Mouse (Mus musculus) midbrain, embryonic 12.5 days (tissue): ENCODE measurements at regions not wholly inside any gene's neighbourhood (a gene's known extent, or its start where the extent isn't known, plus 50 kb on each side); places are given as distances from the start of the nearest gene placed in this dataset.

Source experiments
- ATAC-seq: fragments of 200-750 bp; cut with Nextera tagmentation; 2 replicates; pipeline ENCODE4 v1.8.0; 2017; ENCODE audit warnings: low read depth, moderate TSS enrichment, moderate library complexity; ENCODE audit not compliant: low FRiP score
- H3K27ac ChIP-seq: fragments of 300-500 bp; sonication (generic); replicated peaks from 2 replicates; pipeline ENCODE4 v1.5.1; 2016; ENCODE audit warnings: mild to moderate bottlenecking
- H3K27me3 ChIP-seq: fragments of 300-500 bp; sonication (generic); 2 replicates; pipeline ENCODE4 v1.6.1; 2016; ENCODE audit warnings: mild to moderate bottlenecking
- H3K36me3 ChIP-seq: fragments of 300-500 bp; sonication (generic); 2 replicates; pipeline ENCODE4 v1.6.1; 2016
- H3K4me1 ChIP-seq: fragments of 300-500 bp; sonication (generic); 2 replicates; pipeline ENCODE4 v1.6.1; 2016
- H3K4me2 ChIP-seq: fragments of 300-500 bp; sonication (generic); replicated peaks from 2 replicates; pipeline ENCODE4 v1.6.1; 2016; ENCODE audit warnings: mild to moderate bottlenecking, moderate library complexity
- H3K4me3 ChIP-seq: fragments of 300-500 bp; sonication (generic); 2 replicates; pipeline ENCODE4 v1.5.1; 2016; ENCODE audit warnings: mild to moderate bottlenecking
- H3K9ac ChIP-seq: fragments of 300-500 bp; sonication (generic); replicated peaks from 2 replicates; pipeline ENCODE4 v1.6.1; 2016; ENCODE audit warnings: mild to moderate bottlenecking, moderate library complexity
- H3K9me3 ChIP-seq: fragments of 300-500 bp; sonication (generic); 2 replicates; pipeline ENCODE4 v1.6.1; 2016; ENCODE audit warnings: mild to moderate bottlenecking
- WGBS: fragments of 180-500 bp; shearing (Covaris S2); methylation state at CpG from one replicate; pipeline ENCODE4 v1.1.7; 2016; 5-methylcytosine and 5-hydroxymethylcytosine counted together

DNA sequence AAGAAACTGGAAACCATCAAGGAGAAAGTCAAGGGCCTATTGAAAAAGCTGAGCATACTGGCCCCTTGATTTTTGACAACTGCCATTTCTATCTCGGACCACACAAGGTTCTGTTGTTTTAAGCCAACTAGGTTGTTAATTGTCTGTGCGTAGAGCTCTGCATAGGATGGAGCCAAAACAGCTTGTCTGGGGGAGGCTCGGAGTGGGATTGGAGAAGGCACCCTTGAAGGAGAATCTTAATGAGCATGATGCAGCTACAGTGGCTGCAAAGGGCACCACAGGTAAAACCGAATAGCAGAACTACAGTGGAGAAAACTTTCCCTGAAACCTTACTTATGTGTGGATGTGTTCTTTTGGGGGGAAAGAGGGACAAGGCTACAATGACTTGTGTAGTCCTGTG lies 256.4 kb upstream of the Prickle1 start:
- no peak overlapping the region for H3K4me2 ChIP-seq
- no peak overlapping the region for H3K27ac ChIP-seq
- H3K27me3 ChIP-seq: no peaks in the 10 kb centered on the region
- H3K4me1 ChIP-seq: no peaks in the 10 kb centered on the region
- WGBS: 91% methylated on average over 4 of the region's 4 CpGs
- H3K4me3 ChIP-seq: no peak overlapping the region
- no peak for ATAC-seq
- no peaks in the 10 kb centered on the region for H3K36me3 ChIP-seq
- no peaks in the 10 kb centered on the region for H3K9me3 ChIP-seq
- H3K9ac ChIP-seq: no peak overlapping the region

DNA sequence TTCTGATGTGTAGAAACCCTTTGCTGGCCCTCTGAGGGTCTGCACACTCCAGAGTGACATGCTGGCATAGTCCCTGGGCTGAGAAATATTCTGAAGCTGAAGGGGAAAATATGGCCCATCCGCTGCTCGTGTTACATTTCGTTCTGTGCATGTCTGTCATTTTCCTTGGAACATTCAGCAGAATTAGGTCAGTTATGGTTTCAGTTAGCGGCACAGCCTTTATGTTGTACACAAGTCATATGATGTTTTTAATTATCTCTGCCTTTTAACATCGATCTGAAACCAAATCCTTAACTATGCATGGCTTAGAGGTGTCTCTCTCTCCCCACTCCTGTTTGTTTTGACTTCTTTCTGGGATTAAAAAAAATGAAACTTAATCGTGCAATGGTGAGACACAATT lies 254.7 kb upstream of the Prickle1 start:
- H3K4me2 ChIP-seq: no peak overlapping the region
- H3K9me3 ChIP-seq: no peaks in the 10 kb centered on the region
- no peaks in the 10 kb centered on the region for H3K27me3 ChIP-seq
- no peaks in the 10 kb centered on the region for H3K4me1 ChIP-seq
- no peak overlapping the region for H3K4me3 ChIP-seq
- no peaks in the 10 kb centered on the region for H3K36me3 ChIP-seq
- no peak overlapping the region for H3K27ac ChIP-seq
- no peak for ATAC-seq
- no peak overlapping the region for H3K9ac ChIP-seq
- WGBS: 85% methylated on average over 6 of the region's 6 CpGs

DNA sequence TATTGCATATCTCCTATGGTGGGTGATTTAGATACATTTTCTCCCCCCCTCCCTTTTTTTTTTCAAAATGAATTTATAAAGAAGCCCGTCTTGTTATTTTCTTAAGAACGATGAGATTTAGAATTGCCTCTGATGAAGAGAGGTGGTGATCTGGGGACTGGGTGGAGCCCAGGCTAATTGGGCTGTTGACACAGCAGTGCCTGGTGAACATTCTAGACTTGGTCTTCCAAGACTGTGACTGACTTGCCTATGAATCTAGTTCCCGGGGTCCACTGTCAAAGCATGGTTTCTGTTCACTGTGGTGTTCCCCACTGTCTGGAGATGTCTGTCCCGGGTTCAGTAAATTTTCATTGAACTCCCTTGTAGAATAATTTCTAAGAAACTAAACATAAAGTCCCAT lies 253.1 kb upstream of the Prickle1 start:
- H3K9ac ChIP-seq: no peak overlapping the region
- no peak overlapping the region for H3K4me2 ChIP-seq
- H3K27ac ChIP-seq: 0 out of 2 replicates have a peak overlapping the region, but pooled peaks have one; percentile 4
- no peaks in the 10 kb centered on the region for H3K36me3 ChIP-seq
- no peaks in the 10 kb centered on the region for H3K27me3 ChIP-seq
- WGBS: 93% methylated on average over 4 of the region's 4 CpGs
- H3K4me3 ChIP-seq: no peak overlapping the region
- no peaks in the 10 kb centered on the region for H3K4me1 ChIP-seq
- no peaks in the 10 kb centered on the region for H3K9me3 ChIP-seq
- no peak for ATAC-seq

DNA sequence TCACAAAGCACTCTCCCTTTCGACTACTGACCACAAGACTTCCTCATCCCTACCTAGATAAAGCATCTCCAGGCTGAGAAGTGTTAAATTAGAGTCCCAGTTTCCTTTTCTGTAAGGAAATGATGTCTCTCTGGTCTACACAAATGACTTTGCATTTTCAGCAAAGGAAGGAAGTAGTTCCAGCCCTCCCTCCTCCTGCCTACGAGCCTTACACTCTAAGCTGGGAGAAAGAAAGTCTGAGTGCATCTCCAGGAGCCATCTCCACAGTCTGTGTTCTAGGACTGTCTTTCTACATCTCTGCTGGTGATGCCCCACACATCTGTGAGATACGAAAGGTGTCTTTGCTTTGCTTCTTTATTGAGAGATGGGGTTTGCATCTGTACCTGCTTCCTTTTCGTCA lies 251.1 kb upstream of the Prickle1 start:
- no peaks in the 10 kb centered on the region for H3K9me3 ChIP-seq
- H3K4me3 ChIP-seq: no peak overlapping the region
- H3K9ac ChIP-seq: no peak overlapping the region
- no peaks in the 10 kb centered on the region for H3K4me1 ChIP-seq
- 85% methylated on average over 4 of the region's 4 CpGs for WGBS
- H3K27ac ChIP-seq: no peak overlapping the region
- no peaks in the 10 kb centered on the region for H3K27me3 ChIP-seq
- H3K4me2 ChIP-seq: no peak overlapping the region
- no peak for ATAC-seq
- no peaks in the 10 kb centered on the region for H3K36me3 ChIP-seq

DNA sequence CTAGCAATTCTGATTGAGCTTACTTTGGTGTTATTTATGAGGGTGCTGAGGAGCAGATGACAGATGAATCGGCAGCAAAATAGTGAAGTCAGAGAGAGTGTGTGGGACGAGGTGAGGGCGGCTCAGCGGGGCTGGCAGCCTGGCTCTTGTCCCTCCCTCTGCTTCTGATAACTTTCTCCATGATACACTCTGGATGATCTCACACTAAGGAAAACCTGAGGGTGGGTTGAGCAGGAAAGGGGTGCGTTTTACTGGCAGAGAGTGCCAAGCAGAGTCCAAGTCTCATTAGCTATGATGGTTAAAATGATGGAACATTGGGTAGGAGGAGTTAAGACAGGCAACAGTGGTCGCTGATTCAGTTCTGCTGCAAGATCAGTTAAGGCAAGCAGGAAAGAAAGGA lies 250.1 kb upstream of the Prickle1 start:
- no peak overlapping the region for H3K27ac ChIP-seq
- H3K27me3 ChIP-seq: no peaks in the 10 kb centered on the region
- H3K9ac ChIP-seq: no peak overlapping the region
- H3K4me2 ChIP-seq: no peak overlapping the region
- no peak overlapping the region for H3K4me3 ChIP-seq
- no peak for ATAC-seq
- H3K36me3 ChIP-seq: no peaks in the 10 kb centered on the region
- no peaks in the 10 kb centered on the region for H3K4me1 ChIP-seq
- no peaks in the 10 kb centered on the region for H3K9me3 ChIP-seq
- WGBS: 93% methylated on average over 6 of the region's 6 CpGs

DNA sequence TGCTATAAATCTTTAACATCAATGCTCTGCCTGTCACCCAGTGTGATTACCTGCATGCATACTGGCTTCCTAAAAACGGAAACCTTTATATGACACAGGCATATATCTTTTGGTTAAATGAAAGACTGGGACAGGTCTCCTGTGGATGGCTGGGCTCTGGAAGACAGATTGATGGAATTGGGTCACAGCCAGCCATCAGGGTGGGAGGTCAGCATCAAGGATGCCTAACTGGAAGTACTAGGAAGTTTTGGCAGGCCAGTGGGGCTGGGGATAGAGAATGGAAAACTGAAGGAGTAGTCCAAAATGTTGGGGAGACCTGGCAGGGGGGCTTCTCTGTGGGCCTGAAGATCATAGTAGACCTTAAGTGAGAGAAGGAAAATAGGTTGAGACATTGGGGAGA lies 237.3 kb upstream of the Prickle1 start:
- no peak for ATAC-seq
- WGBS: 90% methylated on average over 1 of the region's 1 CpGs
- no peak overlapping the region for H3K27ac ChIP-seq
- no peaks in the 10 kb centered on the region for H3K4me1 ChIP-seq
- H3K36me3 ChIP-seq: no peaks in the 10 kb centered on the region
- no peak overlapping the region for H3K4me3 ChIP-seq
- no peak overlapping the region for H3K9ac ChIP-seq
- H3K27me3 ChIP-seq: no peaks in the 10 kb centered on the region
- H3K9me3 ChIP-seq: no peaks in the 10 kb centered on the region
- no peak overlapping the region for H3K4me2 ChIP-seq

DNA sequence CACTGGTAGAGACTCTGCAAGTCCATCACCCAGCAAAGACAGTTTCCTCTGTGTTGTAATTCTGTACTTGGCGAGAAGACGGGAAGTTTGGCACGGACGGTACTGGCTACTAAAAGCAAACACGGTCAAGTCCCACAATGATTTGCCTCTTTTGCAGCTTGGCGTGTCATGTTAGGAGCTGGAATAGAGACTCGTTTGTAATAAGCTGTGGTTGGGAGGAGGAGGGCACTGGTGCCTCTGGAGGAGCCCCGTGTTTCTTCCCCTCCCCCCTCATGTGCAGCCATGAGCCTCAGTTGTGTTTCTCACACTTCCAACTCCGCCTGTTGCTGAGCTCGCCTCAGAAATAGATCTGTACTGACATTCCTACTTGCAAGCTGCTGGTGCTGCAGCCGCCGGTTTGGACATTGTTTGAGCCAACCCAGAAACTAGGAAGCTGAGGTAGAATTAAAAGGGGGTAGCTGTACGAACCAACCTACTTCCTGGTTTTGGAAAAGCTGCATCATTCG lies 236.8 kb upstream of the Prickle1 start:
- no peaks in the 10 kb centered on the region for H3K36me3 ChIP-seq
- no peaks in the 10 kb centered on the region for H3K27me3 ChIP-seq
- no peak overlapping the region for H3K27ac ChIP-seq
- no peaks in the 10 kb centered on the region for H3K9me3 ChIP-seq
- no peak overlapping the region for H3K9ac ChIP-seq
- WGBS: 88% methylated on average over 14 of the region's 14 CpGs
- H3K4me3 ChIP-seq: no peak overlapping the region
- no peak for ATAC-seq
- H3K4me2 ChIP-seq: no peak overlapping the region
- H3K4me1 ChIP-seq: no peaks in the 10 kb centered on the region

DNA sequence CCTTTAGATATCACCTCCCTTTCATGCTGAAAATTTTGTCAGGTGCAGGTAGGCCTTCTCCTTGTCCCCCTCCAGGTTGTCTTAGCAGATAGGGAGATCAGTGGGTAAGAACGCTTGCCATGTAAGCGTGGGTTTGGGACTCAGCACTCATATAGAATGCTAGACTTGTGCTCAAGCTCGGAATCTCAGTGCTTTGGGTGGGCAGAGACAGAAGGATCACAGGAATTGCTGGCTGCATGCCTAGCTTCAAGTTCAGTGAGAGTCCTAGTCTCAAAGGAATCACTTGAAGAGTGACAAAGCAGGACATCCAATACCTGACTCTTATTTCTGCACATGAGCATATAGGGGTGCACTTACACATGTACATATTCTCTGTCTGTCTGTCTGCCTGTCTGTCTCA lies 235.5 kb upstream of the Prickle1 start:
- H3K4me1 ChIP-seq: no peaks in the 10 kb centered on the region
- H3K4me2 ChIP-seq: no peak overlapping the region
- no peaks in the 10 kb centered on the region for H3K36me3 ChIP-seq
- ATAC-seq: no peak
- WGBS: 80% methylated on average over 3 of the region's 3 CpGs
- no peak overlapping the region for H3K4me3 ChIP-seq
- H3K9ac ChIP-seq: no peak overlapping the region
- H3K27ac ChIP-seq: no peak overlapping the region
- H3K9me3 ChIP-seq: no peaks in the 10 kb centered on the region
- H3K27me3 ChIP-seq: no peaks in the 10 kb centered on the region

DNA sequence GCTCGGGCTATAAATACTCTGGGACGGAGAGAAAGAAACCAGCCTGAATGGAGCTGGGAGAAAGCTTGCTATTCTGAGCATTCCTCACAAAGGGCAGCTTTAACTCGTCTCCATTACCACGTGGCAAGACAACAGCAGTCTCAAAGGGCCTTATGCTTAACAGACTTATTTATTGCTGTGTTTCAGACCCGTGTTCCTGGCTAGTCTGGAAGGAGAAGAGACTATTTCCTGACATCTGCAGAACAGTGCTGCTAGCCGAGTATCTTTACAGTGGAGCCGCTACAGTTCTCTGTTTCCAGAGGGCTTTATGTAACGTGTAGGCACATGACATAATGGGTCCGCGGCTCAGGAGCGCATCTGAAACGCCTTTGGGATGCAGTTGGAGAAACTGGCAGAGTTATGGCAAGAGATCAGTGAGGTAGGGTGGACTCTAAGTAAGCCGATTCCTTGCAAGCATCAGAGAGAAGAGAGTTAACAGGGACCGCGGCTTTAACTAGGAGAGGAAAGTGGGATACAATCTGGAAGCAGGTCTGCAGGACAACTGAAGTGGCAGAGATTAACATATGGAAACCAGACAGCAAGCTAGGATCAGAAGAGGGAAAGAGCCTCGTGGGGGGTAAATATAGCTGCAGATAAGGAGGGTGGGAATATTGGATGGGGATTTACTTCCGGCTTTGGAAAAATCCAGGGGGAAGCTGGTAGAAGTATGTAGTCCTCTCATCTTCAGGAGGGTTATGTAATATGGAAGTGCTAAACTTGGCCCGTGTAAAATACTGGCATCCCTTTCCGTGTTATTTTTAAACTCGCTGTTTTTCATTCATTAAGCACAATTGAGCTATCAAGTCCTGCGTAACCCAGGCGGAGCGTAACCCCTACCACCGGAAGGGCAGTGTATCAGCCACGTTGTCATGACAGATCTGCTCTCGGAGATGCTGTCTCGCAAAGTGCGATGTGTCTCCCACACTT lies 229.3 kb upstream of the Prickle1 start:
- Histone ChIP-seq H3K27ac (no peak overlapping the region), H3K36me3 (no peaks in the 10 kb centered on the region), H3K4me3 (no peak overlapping the region), H3K27me3 (no peaks in the 10 kb centered on the region), H3K4me2 (no peak overlapping the region), H3K9ac (no peak overlapping the region), H3K4me1 (0 out of 2 replicates have a peak, but pooled peaks cover 6% of the 10 kb centered on the region), H3K9me3 (no peaks in the 10 kb centered on the region)
- 74% methylated on average over 28 of the region's 28 CpGs for WGBS
- ATAC-seq: no peak

DNA sequence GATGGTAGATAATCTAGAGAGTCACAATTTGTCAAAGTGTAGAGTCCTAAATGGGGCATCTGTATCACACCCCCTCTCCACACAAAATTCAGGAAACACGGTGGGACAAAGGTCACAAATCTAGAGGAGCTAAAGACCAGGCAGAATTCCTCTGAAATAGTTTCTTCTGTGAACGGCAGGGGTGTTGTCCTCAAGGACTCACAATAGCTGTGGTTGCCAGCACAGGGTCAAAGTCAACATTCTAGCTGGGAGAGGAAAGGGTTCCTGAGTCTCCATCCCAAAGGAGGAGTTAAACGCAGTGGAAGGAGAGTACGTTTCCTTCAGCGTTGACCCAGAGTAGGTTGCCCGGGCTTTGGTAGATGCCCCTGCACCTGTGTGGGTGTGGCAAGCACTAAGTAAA lies 225.5 kb upstream of the Prickle1 start:
- WGBS: 86% methylated on average over 6 of the region's 6 CpGs
- Histone ChIP-seq H3K27ac (no peak overlapping the region), H3K9ac (no peak overlapping the region), H3K4me3 (no peak overlapping the region), H3K9me3 (no peaks in the 10 kb centered on the region), H3K4me1 (0 out of 2 replicates have a peak, but pooled peaks cover 6% of the 10 kb centered on the region), H3K4me2 (no peak overlapping the region), H3K36me3 (no peaks in the 10 kb centered on the region), H3K27me3 (no peaks in the 10 kb centered on the region)
- no peak for ATAC-seq

DNA sequence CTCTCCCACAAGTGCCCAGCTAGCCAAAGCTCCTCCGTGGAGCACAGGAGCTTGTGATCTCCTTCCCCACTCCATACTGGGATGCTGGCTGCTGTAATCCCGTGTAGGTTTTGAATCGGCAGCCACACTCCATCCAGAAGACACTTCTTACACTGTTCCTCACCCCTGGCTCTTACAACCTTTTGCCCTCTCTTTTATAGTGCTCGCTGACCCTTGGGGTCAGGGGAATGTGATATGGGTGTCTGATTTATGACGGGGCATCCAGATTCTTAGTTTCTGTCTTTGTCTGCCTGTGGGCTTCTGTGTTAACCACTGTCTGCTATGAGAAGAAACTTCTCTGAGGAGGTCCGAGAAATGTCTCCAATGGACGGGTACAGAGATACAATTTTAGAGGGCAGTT lies 216.3 kb upstream of the Prickle1 start:
- H3K9me3 ChIP-seq: no peaks in the 10 kb centered on the region
- WGBS: 76% methylated on average over 7 of the region's 7 CpGs
- H3K36me3 ChIP-seq: no peaks in the 10 kb centered on the region
- no peaks in the 10 kb centered on the region for H3K4me1 ChIP-seq
- no peak for ATAC-seq
- H3K9ac ChIP-seq: no peak overlapping the region
- H3K4me2 ChIP-seq: no peak overlapping the region
- no peak overlapping the region for H3K27ac ChIP-seq
- H3K27me3 ChIP-seq: no peaks in the 10 kb centered on the region
- no peak overlapping the region for H3K4me3 ChIP-seq

DNA sequence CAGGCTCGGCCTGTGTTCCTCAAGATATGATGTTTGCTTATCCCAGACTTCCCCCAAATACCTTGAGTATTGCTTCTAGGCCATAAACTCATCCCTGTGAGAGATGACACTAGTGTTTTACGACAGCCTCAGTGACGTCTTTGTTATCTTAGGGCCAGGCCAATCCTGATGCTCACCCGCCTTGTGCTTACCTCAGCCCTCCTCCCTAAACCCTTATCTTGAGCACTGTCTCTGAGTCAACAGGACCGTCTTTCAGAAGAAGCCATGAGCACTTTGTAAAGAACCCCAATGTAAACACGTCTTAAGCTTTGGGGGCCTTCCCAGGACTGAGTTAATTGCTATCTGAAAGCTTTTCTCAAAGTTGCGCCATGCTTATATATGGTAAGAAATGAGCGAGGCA lies 212.3 kb upstream of the Prickle1 start:
- no peaks in the 10 kb centered on the region for H3K9me3 ChIP-seq
- no peak for ATAC-seq
- H3K4me2 ChIP-seq: no peak overlapping the region
- H3K9ac ChIP-seq: no peak overlapping the region
- H3K4me3 ChIP-seq: no peak overlapping the region
- WGBS: 84% methylated on average over 8 of the region's 8 CpGs
- H3K4me1 ChIP-seq: no peaks in the 10 kb centered on the region
- no peaks in the 10 kb centered on the region for H3K36me3 ChIP-seq
- no peak overlapping the region for H3K27ac ChIP-seq
- no peaks in the 10 kb centered on the region for H3K27me3 ChIP-seq
